ENCODE assay signal across 8 mouse cellular contexts in the genomic region with DNA sequence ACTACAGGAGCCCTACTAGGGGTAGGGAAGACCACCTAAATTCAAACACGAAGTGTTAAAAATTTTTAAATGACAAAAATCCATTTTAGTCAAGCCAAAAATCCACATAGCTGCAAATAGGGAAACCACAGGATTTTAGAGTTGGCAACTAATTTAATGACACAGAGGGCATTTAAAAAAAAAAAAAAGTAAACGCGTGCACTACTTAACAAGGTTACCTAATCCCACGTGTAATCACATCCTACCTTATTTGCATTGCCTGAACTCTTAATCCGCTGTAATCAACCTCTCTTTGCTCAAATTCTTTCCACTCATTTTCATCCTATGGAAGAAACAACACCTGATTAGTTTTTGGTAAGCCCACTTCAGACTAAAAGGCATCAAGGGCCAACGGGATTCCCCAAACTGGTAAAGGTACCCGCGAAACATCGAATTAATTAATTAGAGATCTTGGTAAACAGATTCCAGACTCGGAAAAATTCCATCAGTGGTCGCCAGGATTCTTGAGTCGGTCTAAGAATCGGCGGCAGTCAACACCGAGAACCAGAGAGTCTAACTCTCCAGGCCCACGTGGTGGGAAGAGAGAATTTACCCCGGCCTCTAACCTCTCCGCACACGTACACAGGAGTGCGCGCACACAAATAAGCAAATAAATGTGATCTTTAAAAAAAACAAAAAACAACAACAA. TPM values are rescaled to one million over a fixed set of nuclear protein-coding genes. Genes with fewer than 3 reads are reported as not detected.
DNase-seq lines count a peak whose midpoint lies in the region; ATAC-seq and TF ChIP-seq lines count a peak whose summit lies in the region.

No protein-coding gene starts in this region.

- TF ChIP-seq EP300 in heart, postnatal 0 days (IDR thresholded peaks at IDR 0.05; ENCODE audit: low read depth) = no peak

- H3K9ac ChIP-seq in heart, postnatal 0 days (replicated peaks; ENCODE audit: low read depth, low read length) = peak overlapping the region; percentile 91
- peak overlapping the region; percentile 72; the same call in 1 of the 2 replicates for H3K9ac ChIP-seq in midbrain, embryonic 15.5 days

- H3K4me3 ChIP-seq in heart, postnatal 0 days (ENCODE audit: low read depth, low read length) = peak overlapping the region; percentile 74
- H3K4me3 ChIP-seq in limb, embryonic 10.5 days = peak overlapping the region; percentile 89
- peak overlapping the region; percentile 72 for H3K4me3 ChIP-seq in midbrain, embryonic 15.5 days

- DNase-seq in spleen, adult 12 weeks (ENCODE audit: low spot score) = peak; percentile 6
- DNase-seq in spleen, postnatal 4 days (ENCODE audit: low spot score in 2 of 2) = no peak
- peak; percentile 38 for DNase-seq in cerebellum, adult 9-11 months
- peak; percentile 56 for DNase-seq in heart, postnatal 0 days (ENCODE audit: low spot score)
- peak; percentile 46 for DNase-seq in limb, embryonic 10.5 days (ENCODE audit: low spot score)
- no peak for DNase-seq in urinary bladder, postnatal 10 days (ENCODE audit: low spot score)
- DNase-seq in left cerebral cortex, adult 18-20 months (ENCODE audit: low spot score in 2 of 2) = no peak

- H3K4me1 ChIP-seq in heart, postnatal 0 days (ENCODE audit: control insufficient read depth, insufficient read depth) = peaks cover 27% of the 10 kb centered on the region
- H3K4me1 ChIP-seq in limb, embryonic 10.5 days = peaks cover 23% of the 10 kb centered on the region
- H3K4me1 ChIP-seq in midbrain, embryonic 15.5 days = peaks cover 30% of the 10 kb centered on the region

- 1% methylated on average over 21 of the region's 21 CpGs for WGBS in heart, postnatal 0 days
- under 1% methylated on average over 21 of the region's 21 CpGs for WGBS in limb, embryonic 10.5 days
- 1% methylated on average over 21 of the region's 21 CpGs for WGBS in midbrain, embryonic 15.5 days

- ATAC-seq in heart, postnatal 0 days (ENCODE audit: insufficient read depth, low read depth) = no peak
- ATAC-seq in midbrain, embryonic 15.5 days (replicated peaks) = no peak

- H3K27me3 ChIP-seq in heart, postnatal 0 days (ENCODE audit: control insufficient read depth, insufficient read depth, low read length) = no peaks in the 10 kb centered on the region
- H3K27me3 ChIP-seq in limb, embryonic 10.5 days (ENCODE audit: low read depth, poor library complexity, severe bottlenecking) = no peaks in the 10 kb centered on the region
- H3K27me3 ChIP-seq in midbrain, embryonic 15.5 days (replicated peaks) = no peaks in the 10 kb centered on the region

- peak overlapping the region; percentile 99 for H3K27ac ChIP-seq in heart, postnatal 0 days (ENCODE audit: low read depth)
- H3K27ac ChIP-seq in limb, embryonic 10.5 days = peak overlapping the region; percentile 98
- H3K27ac ChIP-seq in midbrain, embryonic 15.5 days = peak overlapping the region; percentile 97; the same call in 1 of the 2 replicates

- TF ChIP-seq CTCF in heart, postnatal 0 days (IDR thresholded peaks at IDR 0.05; ENCODE audit: low read depth) = no peak

- H3K36me3 ChIP-seq in heart, postnatal 0 days (replicated peaks; ENCODE audit: control insufficient read depth, insufficient read depth, low read length) = peaks cover 30% of the 10 kb centered on the region
- peaks cover 53% of the 10 kb centered on the region for H3K36me3 ChIP-seq in limb, embryonic 10.5 days
- peaks cover 7% of the 10 kb centered on the region; the same call in 1 of the 2 replicates for H3K36me3 ChIP-seq in midbrain, embryonic 15.5 days (replicated peaks)

- peak overlapping the region; percentile 76 for H3K4me2 ChIP-seq in heart, postnatal 0 days (ENCODE audit: low read depth, low read length)
- peak overlapping the region; percentile 86 for H3K4me2 ChIP-seq in midbrain, embryonic 15.5 days

- H3K9me3 ChIP-seq in heart, postnatal 0 days (replicated peaks; ENCODE audit: control insufficient read depth, low read length) = no peaks in the 10 kb centered on the region
- H3K9me3 ChIP-seq in limb, embryonic 10.5 days (replicated peaks) = no peaks in the 10 kb centered on the region
- no peaks in the 10 kb centered on the region for H3K9me3 ChIP-seq in midbrain, embryonic 15.5 days

RNA-seq across cellular contexts. Expression of a gene that starts 1.8 kb away (rescaled TPM):
- 81.1 and 152 TPM in 2 replicates for total RNA-seq in heart, postnatal 0 days (2014; rRNA removed; ENCODE audit: low replicate concordance)
- 55.7 and 63.0 TPM in 2 replicates for polyA plus RNA-seq in heart, postnatal 0 days (2015; fragmentation: Nextera tagmentation; extraction: Ambion mirVana)
- 150 and 166 TPM in 2 replicates for polyA plus RNA-seq in limb, embryonic 10.5 days (2016; fragmentation: Nextera tagmentation; extraction: Ambion mirVana)
- polyA plus RNA-seq in midbrain, embryonic 15.5 days (2015; fragmentation: Nextera tagmentation; extraction: Ambion mirVana) = 79.1 and 83.7 TPM in 2 replicates
- 10 to 100 TPM; 81.6 to 86.9 TPM for total RNA-seq in left cerebral cortex, adult 18-20 months (2021)

RNA-seq across cellular contexts. Expression of a gene that starts 58.9 kb away (rescaled TPM):
- 29.7 and 33.9 TPM in 2 replicates for total RNA-seq in heart, postnatal 0 days (2014; rRNA removed; ENCODE audit: low replicate concordance)
- 14.2 and 15.0 TPM in 2 replicates for polyA plus RNA-seq in heart, postnatal 0 days (2015; fragmentation: Nextera tagmentation; extraction: Ambion mirVana)
- 87.3 and 90.2 TPM in 2 replicates for polyA plus RNA-seq in limb, embryonic 10.5 days (2016; fragmentation: Nextera tagmentation; extraction: Ambion mirVana)
- 17.8 and 18.9 TPM in 2 replicates for polyA plus RNA-seq in midbrain, embryonic 15.5 days (2015; fragmentation: Nextera tagmentation; extraction: Ambion mirVana)
- total RNA-seq in left cerebral cortex, adult 18-20 months (2021) = 10 to 100 TPM; 17.0 to 20.7 TPM

RNA-seq across cellular contexts. Expression of a gene that starts 59.0 kb away (rescaled TPM):
- total RNA-seq in heart, postnatal 0 days (2014; rRNA removed; ENCODE audit: low replicate concordance) = not detected in 2 replicates
- 1.3 and 1.4 TPM in 2 replicates for polyA plus RNA-seq in heart, postnatal 0 days (2015; fragmentation: Nextera tagmentation; extraction: Ambion mirVana)
- 3.6 and 4.2 TPM in 2 replicates for polyA plus RNA-seq in limb, embryonic 10.5 days (2016; fragmentation: Nextera tagmentation; extraction: Ambion mirVana)
- polyA plus RNA-seq in midbrain, embryonic 15.5 days (2015; fragmentation: Nextera tagmentation; extraction: Ambion mirVana) = 0.55 and 1.8 TPM in 2 replicates
- not detected for total RNA-seq in left cerebral cortex, adult 18-20 months (2021)

Comparison
In these comparisons a context has a peak if more than half of its experiments do, and no peak if none do; other contexts are left out.
1. DNase-seq: peak in spleen, adult 12 weeks (single experiment), cerebellum, adult 9-11 months (single experiment), heart, postnatal 0 days (single experiment) and limb, embryonic 10.5 days (single experiment); none in spleen, postnatal 4 days (0 of 2), urinary bladder, postnatal 10 days (single experiment) and left cerebral cortex, adult 18-20 months (0 of 2).
2. Peak in every context shown above with its lines, with median percentiles within 50 percentile points of each other: H3K27ac ChIP-seq and H3K4me3 ChIP-seq.